18 mouse cellular contexts compared by ENCODE assay signal in genomic region chr9:73751344-73751743, GRCm38 (mm10).
DNase-seq lines count a peak whose midpoint lies in the region; ATAC-seq and TF ChIP-seq lines count a peak whose summit lies in the region.
"Had no signal": no experiment of that assay in that cellular context is flagged by ENCODE, and none has a peak within 500 bp of the region (broad histone marks: within the 10 kb centered on the region; RNA-seq: fewer than 3 reads in every experiment).

No protein-coding gene starts in this region.

- H3K36me3 ChIP-seq in forebrain, embryonic 14.5 days (ENCODE audit: control insufficient read depth, insufficient read depth, low read length) = no peaks in the 10 kb centered on the region
- H3K36me3 ChIP-seq in forebrain, embryonic 13.5 days (ENCODE audit: poor library complexity, severe bottlenecking) = no peaks in the 10 kb centered on the region
- no peaks in the 10 kb centered on the region for H3K36me3 ChIP-seq in hindbrain, postnatal 0 days (ENCODE audit: insufficient read depth, low read length)
- no peaks in the 10 kb centered on the region for H3K36me3 ChIP-seq in hindbrain, embryonic 12.5 days
- no peaks in the 10 kb centered on the region for H3K36me3 ChIP-seq in midbrain, postnatal 0 days (ENCODE audit: insufficient read depth, low read length)
- no peaks in the 10 kb centered on the region for H3K36me3 ChIP-seq in midbrain, embryonic 13.5 days
- H3K36me3 ChIP-seq: embryonic facial prominence, embryonic 12.5 days; forebrain, embryonic 12.5 days; heart, embryonic 12.5 days; hindbrain, embryonic 13.5 days; intestine, embryonic 15.5 days had no signal

- H3K4me1 ChIP-seq in forebrain, embryonic 14.5 days (ENCODE audit: control insufficient read depth, insufficient read depth, low read length) = no peaks in the 10 kb centered on the region
- H3K4me1 ChIP-seq in forebrain, embryonic 13.5 days = no peaks in the 10 kb centered on the region
- H3K4me1 ChIP-seq in hindbrain, postnatal 0 days (ENCODE audit: insufficient read depth, low read length) = no peaks in the 10 kb centered on the region
- no peaks in the 10 kb centered on the region for H3K4me1 ChIP-seq in hindbrain, embryonic 12.5 days
- no peaks in the 10 kb centered on the region for H3K4me1 ChIP-seq in midbrain, postnatal 0 days (ENCODE audit: insufficient read depth, low read length)
- H3K4me1 ChIP-seq in midbrain, embryonic 13.5 days (replicated peaks) = 0 out of 2 replicates have a peak, but pooled peaks cover 4% of the 10 kb centered on the region
- H3K4me1 ChIP-seq: embryonic facial prominence, embryonic 12.5 days; forebrain, embryonic 12.5 days; hindbrain, embryonic 13.5 days; intestine, embryonic 15.5 days had no signal

- no peak overlapping the region for H3K27ac ChIP-seq in forebrain, embryonic 14.5 days (ENCODE audit: low read depth, low read length)
- no peak overlapping the region for H3K27ac ChIP-seq in forebrain, embryonic 13.5 days
- no peak overlapping the region for H3K27ac ChIP-seq in hindbrain, postnatal 0 days
- no peak overlapping the region for H3K27ac ChIP-seq in hindbrain, embryonic 12.5 days
- no peak overlapping the region for H3K27ac ChIP-seq in midbrain, postnatal 0 days (ENCODE audit: low read depth, low read length)
- no peak overlapping the region for H3K27ac ChIP-seq in midbrain, embryonic 13.5 days
- H3K27ac ChIP-seq: embryonic facial prominence, embryonic 12.5 days; forebrain, embryonic 12.5 days; heart, adult 2 months; hindbrain, embryonic 13.5 days; intestine, embryonic 15.5 days had no signal

- peak; percentile 66 for DNase-seq in cerebellum, adult 9-10 months
- peak; percentile 50 for DNase-seq in forebrain, embryonic 14.5 days (ENCODE audit: low spot score)
- peak; percentile 44 for DNase-seq in hindbrain, postnatal 0 days (ENCODE audit: low spot score)
- peak; percentile 43 for DNase-seq in midbrain, postnatal 0 days (ENCODE audit: low spot score)
- DNase-seq: adrenal gland, postnatal 14 days; gastrocnemius, postnatal 14 days; heart, adult 2 months; kidney, adult 18-20 months had no signal

- no peak for ATAC-seq in cerebellum, adult (ENCODE audit: insufficient number of reproducible peaks, low FRiP score, low TSS enrichment)
- no peak for ATAC-seq in forebrain, embryonic 14.5 days
- ATAC-seq in forebrain, embryonic 13.5 days = no peak
- ATAC-seq in hindbrain, postnatal 0 days = peak; percentile 64; the same call in 1 of the 2 replicates
- ATAC-seq in hindbrain, embryonic 12.5 days (ENCODE audit: low FRiP score) = no peak
- no peak for ATAC-seq in midbrain, postnatal 0 days (ENCODE audit: low FRiP score)
- no peak for ATAC-seq in midbrain, embryonic 13.5 days
- ATAC-seq: activated CD4-positive, CD25-positive, alpha-beta regulatory T cell, adult 4 months; intestine, embryonic 15.5 days had no signal

- TF ChIP-seq CTCF in hindbrain, postnatal 0 days (IDR thresholded peaks at IDR 0.05; ENCODE audit: low read depth) = no peak
- TF ChIP-seq CTCF in midbrain, postnatal 0 days (IDR thresholded peaks at IDR 0.05) = no peak

- H3K9ac ChIP-seq in forebrain, embryonic 14.5 days (ENCODE audit: low read length) = no peak overlapping the region
- H3K9ac ChIP-seq in forebrain, embryonic 13.5 days = no peak overlapping the region
- H3K9ac ChIP-seq in hindbrain, postnatal 0 days (replicated peaks; ENCODE audit: low read length) = no peak overlapping the region
- H3K9ac ChIP-seq in hindbrain, embryonic 12.5 days = no peak overlapping the region
- H3K9ac ChIP-seq in midbrain, postnatal 0 days (replicated peaks; ENCODE audit: low read length, poor library complexity, severe bottlenecking) = no peak overlapping the region
- no peak overlapping the region for H3K9ac ChIP-seq in midbrain, embryonic 13.5 days (replicated peaks)
- H3K9ac ChIP-seq: embryonic facial prominence, embryonic 12.5 days; forebrain, embryonic 12.5 days; heart, embryonic 12.5 days; hindbrain, embryonic 13.5 days; intestine, embryonic 15.5 days had no signal

- H3K27me3 ChIP-seq in forebrain, embryonic 14.5 days (replicated peaks; ENCODE audit: control insufficient read depth, insufficient read depth, low read length) = no peaks in the 10 kb centered on the region
- no peaks in the 10 kb centered on the region for H3K27me3 ChIP-seq in forebrain, embryonic 13.5 days
- H3K27me3 ChIP-seq in hindbrain, postnatal 0 days (ENCODE audit: insufficient read depth, low read length) = no peaks in the 10 kb centered on the region
- H3K27me3 ChIP-seq in hindbrain, embryonic 12.5 days = no peaks in the 10 kb centered on the region
- H3K27me3 ChIP-seq in midbrain, postnatal 0 days (ENCODE audit: insufficient read depth, low read length) = no peaks in the 10 kb centered on the region
- H3K27me3 ChIP-seq in midbrain, embryonic 13.5 days = no peaks in the 10 kb centered on the region
- H3K27me3 ChIP-seq: embryonic facial prominence, embryonic 12.5 days; forebrain, embryonic 12.5 days; heart, embryonic 12.5 days; hindbrain, embryonic 13.5 days; intestine, embryonic 15.5 days had no signal

- H3K4me2 ChIP-seq in forebrain, embryonic 14.5 days (ENCODE audit: low read length) = no peak overlapping the region
- no peak overlapping the region for H3K4me2 ChIP-seq in forebrain, embryonic 13.5 days
- no peak overlapping the region for H3K4me2 ChIP-seq in hindbrain, postnatal 0 days (ENCODE audit: low read depth, low read length)
- H3K4me2 ChIP-seq in hindbrain, embryonic 12.5 days (replicated peaks) = no peak overlapping the region
- H3K4me2 ChIP-seq in midbrain, postnatal 0 days (ENCODE audit: low read depth, low read length, poor library complexity, severe bottlenecking) = no peak overlapping the region
- H3K4me2 ChIP-seq in midbrain, embryonic 13.5 days (replicated peaks) = no peak overlapping the region
- H3K4me2 ChIP-seq: embryonic facial prominence, embryonic 12.5 days; forebrain, embryonic 12.5 days; heart, embryonic 12.5 days; hindbrain, embryonic 13.5 days; intestine, embryonic 15.5 days had no signal

- H3K4me3 ChIP-seq in forebrain, embryonic 14.5 days (ENCODE audit: low read depth, low read length) = no peak overlapping the region
- H3K4me3 ChIP-seq in forebrain, embryonic 13.5 days = no peak overlapping the region
- no peak overlapping the region for H3K4me3 ChIP-seq in hindbrain, postnatal 0 days (ENCODE audit: low read length)
- H3K4me3 ChIP-seq in hindbrain, embryonic 12.5 days = no peak overlapping the region
- H3K4me3 ChIP-seq in midbrain, postnatal 0 days (ENCODE audit: low read depth, low read length) = no peak overlapping the region
- H3K4me3 ChIP-seq in midbrain, embryonic 13.5 days (replicated peaks) = no peak overlapping the region
- H3K4me3 ChIP-seq: embryonic facial prominence, embryonic 12.5 days; forebrain, embryonic 12.5 days; heart, adult 2 months; heart, embryonic 12.5 days; hindbrain, embryonic 13.5 days; intestine, embryonic 15.5 days had no signal

- H3K9me3 ChIP-seq in forebrain, embryonic 14.5 days (replicated peaks; ENCODE audit: control insufficient read depth, low read length) = no peaks in the 10 kb centered on the region
- no peaks in the 10 kb centered on the region for H3K9me3 ChIP-seq in forebrain, embryonic 13.5 days (replicated peaks)
- H3K9me3 ChIP-seq in hindbrain, postnatal 0 days (ENCODE audit: low read length) = no peaks in the 10 kb centered on the region
- no peaks in the 10 kb centered on the region for H3K9me3 ChIP-seq in hindbrain, embryonic 12.5 days (replicated peaks)
- no peaks in the 10 kb centered on the region for H3K9me3 ChIP-seq in midbrain, postnatal 0 days (ENCODE audit: low read length)
- no peaks in the 10 kb centered on the region for H3K9me3 ChIP-seq in midbrain, embryonic 13.5 days
- H3K9me3 ChIP-seq: embryonic facial prominence, embryonic 12.5 days; forebrain, embryonic 12.5 days; heart, embryonic 12.5 days; hindbrain, embryonic 13.5 days; intestine, embryonic 15.5 days had no signal

- 59% methylated on average over 1 of the region's 1 CpGs for WGBS in forebrain, embryonic 14.5 days
- 75% methylated on average over 1 of the region's 1 CpGs for WGBS in forebrain, embryonic 13.5 days
- 45% methylated on average over 1 of the region's 1 CpGs for WGBS in hindbrain, postnatal 0 days
- WGBS in hindbrain, embryonic 12.5 days = 65% methylated on average over 1 of the region's 1 CpGs
- WGBS in midbrain, postnatal 0 days = 81% methylated on average over 1 of the region's 1 CpGs
- WGBS in midbrain, embryonic 13.5 days = 70% methylated on average over 1 of the region's 1 CpGs
